Mouse (Mus musculus) kidney, adult 2 months (tissue): ENCODE measurements around the gene Zfp710. TPM values are rescaled to one million over a fixed set of nuclear protein-coding genes. Genes with fewer than 3 reads are reported as not detected.

Experiments used
- DNase-seq: peaks from one replicate; pipeline ENCODE4 v3.0.0; 2021
- H3K27ac ChIP-seq: fragments of 200-500 bp; 2 replicates; pipeline ENCODE4 v1.5.1; 2012; ENCODE audit warnings: low read depth, low read length, control low read depth, inconsistent platforms; ENCODE audit not compliant: insufficient read depth
- H3K27me3 ChIP-seq: fragments of 200-500 bp; replicated peaks from 2 replicates; pipeline ENCODE4 v1.6.1; 2012; ENCODE audit warnings: mild to moderate bottlenecking, moderate library complexity, low read length, inconsistent platforms; ENCODE audit not compliant: control insufficient read depth, insufficient read depth
- H3K36me3 ChIP-seq: fragments of 200-500 bp; 2 replicates; pipeline ENCODE4 v1.6.1; 2012; ENCODE audit warnings: mild to moderate bottlenecking, moderate library complexity, low read length, inconsistent platforms; ENCODE audit not compliant: control insufficient read depth, insufficient read depth
- H3K4me1 ChIP-seq: fragments of 200-500 bp; 2 replicates; pipeline ENCODE4 v1.6.1; 2011; ENCODE audit warnings: low read length; ENCODE audit not compliant: control insufficient read depth, insufficient read depth
- H3K4me3 ChIP-seq: fragments of 200-500 bp; 2 replicates; pipeline ENCODE4 v1.5.1; 2011; ENCODE audit warnings: mild to moderate bottlenecking, low read depth, low read length, control low read depth; ENCODE audit not compliant: insufficient read depth
- CTCF ChIP-seq: fragments of 200-500 bp; conservative IDR thresholded peaks from 2 replicates; pipeline ENCODE4 v1.5.1; 2011; ENCODE audit warnings: low read depth, mild to moderate bottlenecking, control low read depth, low read length, moderate library complexity, mixed read lengths; ENCODE audit not compliant: insufficient read depth, insufficient read length
- POLR2A ChIP-seq: fragments of 200-500 bp; IDR thresholded peaks from one replicate; pipeline ENCODE4 v1.6.1; 2011; ENCODE audit warnings: low read depth, low read length, control low read depth
- WGBS: fragments of 180-500 bp; shearing (Covaris S2); methylation state at CpG from one replicate; pipeline ENCODE4 v1.1.7; 2018; 5-methylcytosine and 5-hydroxymethylcytosine counted together
- polyA plus RNA-seq: library from polyadenylated mRNA; depleted of rRNA; stranded (reverse); fragments of >200 nt; gene quantifications from 2 replicates; pipeline ENCODE4 v1.2.3, GENCODE M21; 2012

Gene Zfp710
- polyA plus RNA-seq, 1 experiment: 22.6 TPM

- no peaks in the 10 kb centered on the region for H3K27me3 ChIP-seq
- DNase-seq: no peak
- WGBS: 56% methylated on average over 5 of the region's 5 CpGs
- H3K36me3 ChIP-seq: peaks cover 10% of the 10 kb centered on the region; the same call in 1 of the 2 replicates
- TF ChIP-seq CTCF (no peak), POLR2A (no peak)
- no peak overlapping the region for H3K4me3 ChIP-seq
- 0 out of 2 replicates have a peak, but pooled peaks cover 4% of the 10 kb centered on the region for H3K4me1 ChIP-seq
- H3K27ac ChIP-seq: no peak overlapping the region
Measured at GRCm38 (mm10) chr7:80094481-80094880, 69.9 kb downstream of the Zfp710 start.

GRCm38 (mm10) chr7:80095598-80096309, 71.1 kb downstream of the Zfp710 start:
- TF ChIP-seq POLR2A (no peak), CTCF (no peak)
- Histone ChIP-seq H3K4me1 (0 out of 2 replicates have a peak, but pooled peaks cover 4% of the 10 kb centered on the region), H3K27ac (no peak overlapping the region), H3K4me3 (no peak overlapping the region), H3K27me3 (no peaks in the 10 kb centered on the region), H3K36me3 (peaks cover 12% of the 10 kb centered on the region; the same call in 1 of the 2 replicates)
- DNase-seq: no peak
- WGBS: 92% methylated on average over 20 of the region's 20 CpGs

- H3K27ac ChIP-seq: no peak overlapping the region
- no peak for TF ChIP-seq POLR2A
- TF ChIP-seq CTCF: no peak
Measured at GRCm38 (mm10) chr7:80098389-80098976, 73.9 kb downstream of the Zfp710 start.

GRCm38 (mm10) chr7:80103335-80103734, 78.7 kb downstream of the Zfp710 start:
- H3K36me3 ChIP-seq: peaks cover 5% of the 10 kb centered on the region; the same call in 1 of the 2 replicates
- TF ChIP-seq POLR2A (no peak), CTCF (no peak)
- no peak overlapping the region for H3K27ac ChIP-seq
- WGBS: 80% methylated on average over 3 of the region's 3 CpGs
- no peak for DNase-seq
- H3K4me1 ChIP-seq: peaks cover 10% of the 10 kb centered on the region; the same call in 1 of the 2 replicates
- H3K4me3 ChIP-seq: no peak overlapping the region
- no peaks in the 10 kb centered on the region for H3K27me3 ChIP-seq

More at GRCm38 (mm10) chr7:80098389-80098976, 73.9 kb downstream of the Zfp710 start:
- DNase-seq: no peak
- Histone ChIP-seq H3K27me3 (no peaks in the 10 kb centered on the region), H3K36me3 (peaks cover 12% of the 10 kb centered on the region; the same call in 1 of the 2 replicates), H3K4me3 (no peak overlapping the region), H3K4me1 (no peaks in the 10 kb centered on the region)
- 90% methylated on average over 13 of the region's 13 CpGs for WGBS

GRCm38 (mm10) chr7:80105637-80106390, 81.2 kb downstream of the Zfp710 start:
- H3K36me3 ChIP-seq: peaks cover 2% of the 10 kb centered on the region; the same call in 1 of the 2 replicates
- no peak overlapping the region for H3K4me3 ChIP-seq
- TF ChIP-seq CTCF (no peak), POLR2A (no peak)
- peaks cover 15% of the 10 kb centered on the region; the same call in 1 of the 2 replicates for H3K4me1 ChIP-seq
- no peaks in the 10 kb centered on the region for H3K27me3 ChIP-seq
- WGBS: 89% methylated on average over 4 of the region's 4 CpGs
- no peak overlapping the region for H3K27ac ChIP-seq
- peak; percentile 57 for DNase-seq

- Histone ChIP-seq H3K4me1 (peaks cover 22% of the 10 kb centered on the region), H3K4me3 (no peak overlapping the region), H3K36me3 (peaks cover 2% of the 10 kb centered on the region; the same call in 1 of the 2 replicates), H3K27me3 (no peaks in the 10 kb centered on the region), H3K27ac (no peak overlapping the region)
- TF ChIP-seq POLR2A (no peak), CTCF (no peak)
- WGBS: 100% methylated on average over 1 of the region's 1 CpGs
- DNase-seq: no peak
Measured at GRCm38 (mm10) chr7:80106441-80106840, 81.8 kb downstream of the Zfp710 start.
